ENCODE assay signal across 27 mouse cellular contexts in genomic region chr2:118141651-118142050, GRCm38 (mm10).
"Had no signal": no experiment of that assay in that cellular context is flagged by ENCODE, and none has a peak within 500 bp of the region (broad histone marks: within the 10 kb centered on the region; RNA-seq: fewer than 3 reads in every experiment).

No protein-coding gene starts in this region.

- H3K36me3 ChIP-seq: embryonic facial prominence, embryonic 10.5 days; embryonic facial prominence, embryonic 12.5 days; embryonic facial prominence, embryonic 13.5 days; embryonic facial prominence, embryonic 15.5 days; forebrain, embryonic 15.5 days had no signal

- DNase-seq: cerebellum, adult 2 months; cerebellum, adult 8-10 months; cerebellum, adult 9-10 months; cerebellum, adult 9-11 months; cerebellum, postnatal 10 days; cerebellum, postnatal 14 days; cerebellum, postnatal 25 days; cerebellum, postnatal 36 days; embryo, embryonic 11 days; forebrain, postnatal 0 days; gastrocnemius, adult 2 months; gastrocnemius, postnatal 10 days; gastrocnemius, postnatal 14 days; gastrocnemius, postnatal 25 days; gastrocnemius, postnatal 36 days; heart, adult 18-20 months; heart, adult 2 months had no signal

- H3K4me3 ChIP-seq: embryonic facial prominence, embryonic 10.5 days; embryonic facial prominence, embryonic 12.5 days; embryonic facial prominence, embryonic 13.5 days; embryonic facial prominence, embryonic 15.5 days; erythroblast, embryonic 14.5 days; forebrain, embryonic 13.5 days; forebrain, embryonic 15.5 days; gastrocnemius, adult 2 months; heart, adult 2 months had no signal

- H3K4me2 ChIP-seq: embryonic facial prominence, embryonic 12.5 days; embryonic facial prominence, embryonic 13.5 days; embryonic facial prominence, embryonic 15.5 days; forebrain, embryonic 13.5 days; forebrain, embryonic 15.5 days; heart, embryonic 11.5 days had no signal

- H3K27ac ChIP-seq: embryonic facial prominence, embryonic 10.5 days; embryonic facial prominence, embryonic 12.5 days; embryonic facial prominence, embryonic 13.5 days; embryonic facial prominence, embryonic 15.5 days; forebrain, embryonic 13.5 days; forebrain, embryonic 15.5 days; gastrocnemius, adult 2 months; heart, adult 2 months had no signal

- H3K9ac ChIP-seq: embryonic facial prominence, embryonic 12.5 days; embryonic facial prominence, embryonic 13.5 days; embryonic facial prominence, embryonic 15.5 days; forebrain, embryonic 13.5 days; forebrain, embryonic 15.5 days; forebrain, postnatal 0 days had no signal

- ATAC-seq: forebrain, embryonic 13.5 days; forebrain, embryonic 14.5 days; forebrain, embryonic 15.5 days; forebrain, embryonic 16.5 days; forebrain, postnatal 0 days had no signal

- H3K4me1 ChIP-seq: embryonic facial prominence, embryonic 10.5 days; embryonic facial prominence, embryonic 12.5 days; embryonic facial prominence, embryonic 13.5 days; embryonic facial prominence, embryonic 15.5 days; forebrain, embryonic 13.5 days; forebrain, embryonic 15.5 days had no signal

- H3K27me3 ChIP-seq: embryonic facial prominence, embryonic 12.5 days; embryonic facial prominence, embryonic 13.5 days; embryonic facial prominence, embryonic 15.5 days; forebrain, embryonic 13.5 days; forebrain, embryonic 15.5 days had no signal

- H3K9me3 ChIP-seq: embryonic facial prominence, embryonic 10.5 days; embryonic facial prominence, embryonic 12.5 days; embryonic facial prominence, embryonic 13.5 days; embryonic facial prominence, embryonic 15.5 days; forebrain, embryonic 13.5 days; forebrain, embryonic 15.5 days had no signal
